Mouse (Mus musculus) gastrocnemius, postnatal 36 days (tissue): ENCODE data around the gene Ston2. TPM values are rescaled to one million over a fixed set of nuclear protein-coding genes. Genes with fewer than 3 reads are reported as not detected.
"Not testable (repeated sequence)": the region's sequence is repeated elsewhere in the genome, so short reads cannot be mapped to it uniquely, and the experiment has no call there.

Experiments
- DNase-seq, 2 experiments: peaks; one replicate each; pipeline ENCODE4 v3.0.0; 2022
- intact Hi-C: fragments of 180-260 bp; cut with DNase I; formaldehyde crosslinking; loops from one replicate; pipeline ENCODE4 v1.15.1; 2025
- total RNA-seq, 2 experiments: library from RNA; stranded (reverse); gene quantifications; 2 replicates each; pipeline ENCODE4 v1.2.3; 2021

The Ston2 gene
- total RNA-seq, 2 experiments from 2014 or later, result 42.5 to 46.6 TPM

DNA sequence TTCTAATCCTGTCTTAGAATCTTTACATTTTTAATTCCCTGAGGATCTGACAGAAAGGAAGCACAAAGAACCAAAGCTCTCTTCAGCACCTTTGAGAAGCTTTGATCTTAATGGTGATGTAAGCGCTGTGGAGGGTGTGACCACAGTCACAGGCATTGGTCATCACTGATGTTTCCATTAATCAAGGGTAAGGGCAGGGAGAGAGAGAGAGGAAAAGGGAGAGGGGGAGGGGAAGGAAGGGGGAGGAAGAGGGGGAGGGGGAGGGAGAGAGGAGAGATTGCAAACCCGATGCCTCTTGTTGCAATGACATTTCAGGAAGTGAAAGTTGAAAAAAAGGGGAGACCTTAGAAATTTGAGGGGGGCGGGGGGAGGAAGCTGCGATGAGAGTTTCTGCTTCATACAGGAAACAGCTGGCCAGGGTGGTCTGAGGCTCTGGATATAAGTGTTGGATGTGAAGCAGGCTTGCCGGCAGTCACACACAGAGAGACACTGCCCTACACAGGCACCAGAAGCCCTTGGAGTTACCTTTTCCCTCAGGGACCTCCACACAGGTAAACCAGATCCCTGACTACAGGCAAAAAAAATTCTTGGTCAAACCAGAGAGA is 31.5 kb downstream of the Ston2 start:
- DNase-seq, result no peak
- intact Hi-C loops, result no loop called here

DNA sequence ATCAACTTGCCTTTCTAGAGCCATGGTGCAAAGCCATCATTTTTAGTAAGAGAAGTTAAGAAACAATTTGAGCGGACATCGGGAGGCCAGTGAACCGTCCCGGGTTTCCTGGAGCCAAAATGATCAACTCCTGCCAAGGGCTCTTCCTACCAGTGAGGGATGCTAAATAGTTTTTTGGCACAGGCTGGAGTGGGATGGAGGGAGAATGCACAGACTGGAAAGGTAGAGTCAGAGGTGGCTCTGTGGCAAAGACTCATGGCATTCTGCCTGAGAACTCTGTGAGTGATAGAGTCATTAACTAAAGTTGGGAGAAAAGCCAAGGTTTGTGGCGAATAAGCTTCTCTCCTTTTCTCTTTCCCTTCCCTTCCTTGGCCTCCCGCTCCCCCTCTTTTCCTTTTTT is 33.6 kb downstream of the Ston2 start:
- intact Hi-C loops, result no loop called here

DNA sequence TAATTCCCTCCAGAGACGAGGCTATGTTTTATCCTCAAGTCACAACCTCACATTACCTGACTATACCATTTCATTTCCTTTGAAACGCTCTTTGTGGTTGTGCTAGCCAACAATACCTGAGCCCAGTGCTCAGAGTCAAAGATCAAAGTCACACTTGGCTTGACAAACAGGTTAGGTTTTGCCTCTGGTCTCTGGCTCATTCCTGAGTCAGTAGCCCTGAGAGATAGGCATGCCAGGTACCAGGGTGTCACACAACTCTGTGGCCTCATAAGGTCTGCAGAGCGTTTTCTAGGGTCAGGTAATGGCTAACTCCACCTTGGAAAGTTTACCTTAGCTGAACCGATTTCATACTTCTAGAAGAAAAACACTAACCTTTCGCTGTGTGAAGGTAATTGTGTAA is 35.5 kb downstream of the Ston2 start:
- intact Hi-C loops, result no loop called here

More for the DNA sequence above, 33.6 kb downstream of the Ston2 start:
- no peak for DNase-seq

DNA sequence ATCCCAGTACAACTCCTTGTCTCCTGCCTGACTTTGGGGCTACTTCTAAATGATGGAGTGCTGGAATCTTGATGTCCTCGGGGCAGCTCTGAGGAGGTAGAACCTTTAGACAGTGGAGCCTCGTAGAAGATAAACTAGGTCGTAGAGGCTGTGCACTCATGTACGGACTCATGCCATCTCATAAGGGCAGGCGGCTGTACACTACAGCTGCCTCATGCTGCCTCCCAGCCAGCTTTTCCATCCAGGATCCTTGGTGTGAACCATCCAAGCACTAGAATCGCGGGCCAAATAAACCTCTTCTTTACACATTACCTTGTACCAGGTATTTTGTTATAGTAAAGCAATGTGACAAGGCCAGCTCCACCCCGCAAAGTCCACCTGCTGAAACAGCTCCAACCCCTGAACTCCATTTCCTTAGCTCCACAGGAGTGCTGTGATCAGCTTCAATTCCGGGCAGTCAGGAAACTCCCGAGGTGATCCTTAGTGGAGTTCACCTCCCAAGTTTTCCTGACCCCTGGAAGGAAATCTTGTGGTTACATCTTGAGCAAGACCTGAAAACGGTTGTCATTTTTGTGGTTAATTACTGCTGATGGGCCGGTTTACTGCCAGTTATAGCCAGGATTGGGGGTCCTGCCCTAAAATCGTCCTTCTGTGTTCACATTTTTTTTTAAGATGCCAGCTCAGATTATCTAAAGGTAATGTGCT is 36.1 kb downstream of the Ston2 start:
- no peak for DNase-seq
- intact Hi-C loops, result no loop called here

More for the DNA sequence above, 35.5 kb downstream of the Ston2 start:
- no peak for DNase-seq

DNA sequence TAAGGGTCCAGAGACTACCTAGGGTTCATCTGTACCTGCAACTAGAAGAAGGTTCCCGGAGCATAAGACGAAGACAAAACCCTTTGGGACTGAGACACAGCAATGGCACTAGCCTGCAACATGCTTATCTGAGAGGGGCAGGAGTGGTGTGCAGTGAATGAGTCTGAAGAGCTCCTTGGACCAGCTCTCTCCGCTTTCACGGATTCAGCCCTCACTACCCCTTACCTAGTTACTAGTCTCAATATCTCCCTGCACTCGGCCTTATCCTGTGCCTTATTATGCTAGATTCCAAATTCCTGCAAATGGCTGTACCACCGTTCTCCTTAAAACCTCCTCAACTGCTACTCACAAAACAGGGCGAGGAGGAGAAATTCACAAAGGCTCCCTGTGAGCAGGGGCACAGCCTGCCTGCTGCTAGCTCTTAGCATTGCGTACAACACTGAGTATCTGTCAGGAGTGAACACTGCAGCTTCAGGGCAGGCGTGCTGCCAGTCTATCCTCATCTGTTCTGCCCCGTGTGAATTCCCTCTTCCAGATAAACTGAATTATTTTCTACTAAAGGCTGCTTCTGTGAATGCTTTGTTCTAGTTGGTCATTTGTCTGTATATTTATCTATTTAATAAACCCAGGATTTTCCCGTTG is 38.5 kb downstream of the Ston2 start:
- intact Hi-C loops, result no loop called here
- DNase-seq, result no peak

DNA sequence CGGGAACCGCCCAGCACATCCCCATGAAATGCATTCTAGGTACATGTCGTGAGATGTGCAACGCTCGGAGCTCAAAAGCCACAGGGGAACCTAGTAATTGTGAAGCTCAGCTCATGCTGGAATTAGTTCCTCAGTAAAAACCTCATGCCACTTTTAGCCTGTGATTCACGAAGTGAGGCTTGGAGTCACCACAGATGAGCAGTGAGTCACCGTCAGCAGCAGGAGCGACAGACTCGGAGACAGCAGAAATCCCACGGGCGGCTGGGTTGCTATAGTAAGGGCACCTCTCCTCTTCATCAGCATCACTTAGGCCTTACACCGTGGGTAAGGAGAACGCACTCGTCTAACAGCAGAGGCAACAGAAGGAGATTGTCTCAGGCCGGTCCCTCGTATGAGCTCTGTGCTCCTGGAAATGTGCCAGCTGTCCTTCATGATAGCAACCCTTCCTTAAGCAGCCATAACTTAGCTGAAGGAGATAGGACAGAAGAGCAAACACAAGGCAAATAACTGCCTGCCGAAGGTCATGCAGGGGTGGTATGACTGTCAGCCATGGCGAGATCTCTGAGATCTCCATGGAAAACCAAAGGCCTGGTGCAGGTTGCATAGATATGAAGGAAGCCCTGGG is 39.8 kb downstream of the Ston2 start:
- intact Hi-C loops, result no loop called here
- no peak for DNase-seq

DNA sequence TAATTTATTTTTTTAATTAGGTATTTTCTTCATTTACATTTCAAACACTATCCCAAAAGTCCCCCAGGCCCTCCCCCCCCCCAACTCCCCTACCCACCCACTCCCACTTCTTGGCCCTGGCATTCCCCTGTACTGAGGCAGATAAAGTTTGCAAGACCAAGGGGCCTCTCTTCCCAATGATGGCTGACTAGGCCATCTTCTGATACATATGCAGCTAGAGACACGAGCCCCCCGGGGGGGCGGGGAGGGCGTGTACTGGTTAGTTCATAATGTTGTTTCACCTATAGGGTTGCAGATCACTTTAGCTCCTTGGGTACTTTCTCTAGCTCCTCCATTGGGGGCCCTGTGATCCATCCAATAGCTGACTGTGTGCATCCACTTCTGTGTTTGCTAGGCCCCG is 41.3 kb downstream of the Ston2 start:
- intact Hi-C loops, DNase-seq: not testable (repeated sequence)

DNA sequence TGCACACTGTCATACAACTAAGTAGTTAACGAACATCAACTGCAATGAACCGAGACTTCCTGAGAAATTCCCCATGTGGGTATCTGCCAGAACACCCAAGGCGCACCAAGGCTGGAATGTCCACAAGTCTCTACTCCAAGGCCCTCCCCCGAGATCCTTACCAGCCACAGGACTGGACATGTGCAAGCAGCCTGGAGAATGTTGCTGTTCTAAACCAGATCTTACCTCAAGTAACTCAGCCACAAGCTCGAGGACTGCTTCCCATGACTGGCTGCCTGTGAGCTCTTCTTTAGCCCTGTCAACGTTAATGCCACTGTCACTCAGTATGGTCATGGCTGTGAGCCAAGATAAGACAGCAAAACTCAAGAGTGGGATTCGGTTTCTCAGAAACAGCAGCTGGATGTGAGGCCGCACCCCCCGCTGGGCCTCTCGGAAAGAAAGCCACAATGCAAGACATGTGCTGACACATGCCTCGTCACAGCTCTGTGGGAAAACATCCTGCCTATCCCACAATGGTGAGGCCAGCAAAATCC is 42.4 kb downstream of the Ston2 start:
- intact Hi-C loops, result no loop called here
- DNase-seq, result no peak

DNA sequence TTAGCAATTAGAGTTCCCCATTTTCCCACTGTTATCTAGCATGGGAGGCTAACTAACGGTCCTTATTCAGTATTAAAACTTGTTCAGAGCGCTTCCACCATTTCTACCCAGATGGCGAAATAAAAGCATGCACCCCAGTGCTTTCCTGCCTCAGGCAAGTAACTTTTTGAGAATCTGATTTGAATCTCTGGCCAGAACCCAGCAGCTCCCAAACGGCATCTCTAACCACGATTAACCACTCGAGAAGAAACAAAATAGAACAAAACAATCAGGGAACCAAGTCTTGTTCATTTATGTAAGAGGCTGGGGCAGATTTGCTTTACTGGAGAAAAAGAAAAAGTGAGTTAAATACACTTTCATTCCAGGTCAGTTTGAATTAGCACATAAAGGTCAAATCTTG is 44.1 kb downstream of the Ston2 start:
- intact Hi-C loops, result no loop called here

DNA sequence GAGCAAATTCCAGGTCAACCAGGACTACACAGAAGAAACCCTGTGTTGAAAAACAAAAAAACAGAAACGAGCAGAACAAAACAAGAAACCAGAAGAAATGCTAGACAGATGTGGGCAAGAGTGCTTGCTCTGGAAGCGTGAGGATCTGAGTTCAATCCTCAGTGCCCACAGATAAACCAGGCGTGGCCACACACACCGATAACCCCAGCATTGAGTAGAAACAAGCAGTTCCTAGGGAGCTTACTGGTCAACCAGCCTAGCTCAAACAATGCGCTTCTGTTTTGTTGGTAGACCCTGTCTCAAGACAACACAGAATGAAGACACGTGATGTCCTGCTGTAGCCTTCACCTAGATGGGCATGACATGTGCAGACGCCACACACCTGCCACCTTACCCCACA is 45.3 kb downstream of the Ston2 start:
- DNase-seq, result no peak
- intact Hi-C loops, result no loop called here

More for the DNA sequence above, 44.1 kb downstream of the Ston2 start:
- no peak for DNase-seq

DNA sequence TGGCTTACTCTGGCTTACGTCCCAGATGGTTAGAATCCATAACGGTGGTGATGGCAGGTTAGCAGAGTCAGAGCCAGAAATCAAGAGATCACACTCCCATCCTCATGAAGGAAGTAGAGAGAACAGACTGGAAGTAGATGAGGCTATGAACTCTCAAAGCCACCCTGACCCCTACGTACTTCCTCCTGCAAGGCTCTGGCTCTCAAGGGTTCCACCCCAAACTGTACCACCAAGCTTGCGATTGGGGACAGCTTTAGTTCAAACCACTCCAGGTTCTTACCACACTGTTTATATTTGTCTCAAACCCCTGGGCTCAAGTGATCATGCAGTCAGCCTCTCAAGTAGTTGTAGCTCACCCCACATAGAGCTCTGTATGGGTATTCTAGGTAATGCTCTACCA is 49.8 kb downstream of the Ston2 start:
- intact Hi-C loops, result loop anchor here (5.0 kb wide), 1 partner anchor 44 kb away; no protein-coding TSS in a partner anchor
- no peak for DNase-seq

DNA sequence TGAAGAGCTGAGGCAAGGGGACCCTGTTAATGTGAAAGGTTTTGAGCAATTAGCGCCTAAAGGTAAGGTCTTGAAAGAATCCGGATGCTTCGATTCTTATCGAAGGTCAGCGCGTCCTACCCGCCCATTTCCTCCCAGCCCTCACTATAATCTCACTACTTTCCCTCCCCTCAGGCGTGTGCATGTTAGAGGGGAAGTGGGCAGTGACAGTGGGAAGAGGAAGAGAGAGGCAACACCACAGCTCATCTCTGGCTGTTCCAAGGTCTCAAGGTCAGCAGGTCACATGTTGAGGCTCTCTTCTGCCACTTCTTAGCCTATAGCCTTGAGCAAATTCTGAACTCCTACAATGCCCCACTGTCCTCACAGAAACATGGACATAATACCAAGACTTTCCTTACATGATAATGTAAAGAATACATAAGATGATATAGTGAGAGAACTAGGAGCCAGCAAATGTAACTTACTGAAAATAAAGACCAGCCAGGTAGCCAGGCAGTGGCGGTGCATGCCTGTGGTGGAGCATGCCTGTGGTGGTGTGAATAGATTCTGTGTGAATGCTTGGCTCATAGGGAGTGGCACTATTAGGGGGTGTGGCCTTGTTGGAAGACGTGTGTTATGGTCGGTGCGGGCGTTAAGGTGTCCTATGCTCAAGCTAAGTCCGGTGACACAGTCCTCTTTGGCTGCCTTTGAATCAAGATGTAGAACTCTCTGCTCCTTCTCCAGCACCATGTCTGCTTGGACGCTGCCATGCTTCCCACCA is 51.8 kb downstream of the Ston2 start:
- DNase-seq, result no peak
- intact Hi-C loops, result loop anchor here (5.0 kb wide), 1 partner anchor 46 kb away; no protein-coding TSS in a partner anchor

DNA sequence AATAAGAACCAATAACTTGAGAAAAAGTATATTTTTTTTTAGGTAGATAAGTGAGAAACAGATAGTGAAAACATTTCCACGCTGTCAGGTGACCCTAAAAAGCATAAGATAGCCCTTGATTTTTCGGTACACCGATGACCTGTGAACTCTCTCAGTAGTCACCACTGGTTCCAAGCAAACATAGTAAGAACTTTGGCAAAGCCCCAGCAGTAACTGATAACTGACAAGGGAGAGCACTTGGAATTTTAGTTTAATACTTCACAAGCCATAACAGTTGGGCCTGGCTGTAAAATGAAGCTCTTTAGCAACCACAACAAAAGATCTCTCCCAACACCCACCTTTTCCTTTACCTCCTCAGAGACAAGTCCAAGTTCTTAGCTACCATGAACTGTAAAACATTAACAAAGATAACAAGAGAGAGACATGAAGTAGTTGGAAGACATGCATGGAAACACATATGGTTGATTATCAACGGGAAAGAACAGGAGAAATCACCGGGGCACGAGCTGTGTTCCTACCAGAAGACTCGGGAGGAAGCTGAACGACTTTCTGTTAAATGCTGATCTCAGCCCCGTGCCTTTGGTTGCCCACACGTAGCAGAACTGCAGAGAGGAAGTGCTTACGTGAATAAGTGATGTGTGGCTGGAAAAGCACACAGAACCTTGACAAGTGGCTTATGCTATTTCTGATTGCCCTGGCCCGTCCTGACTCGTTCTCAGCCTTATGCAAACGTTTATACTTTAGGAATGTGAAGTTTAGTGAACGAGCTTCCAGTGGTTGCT is 53.8 kb downstream of the Ston2 start:
- intact Hi-C loops, result loop anchor here (5.0 kb wide), 1 partner anchor 48 kb away; no protein-coding TSS in a partner anchor

DNA sequence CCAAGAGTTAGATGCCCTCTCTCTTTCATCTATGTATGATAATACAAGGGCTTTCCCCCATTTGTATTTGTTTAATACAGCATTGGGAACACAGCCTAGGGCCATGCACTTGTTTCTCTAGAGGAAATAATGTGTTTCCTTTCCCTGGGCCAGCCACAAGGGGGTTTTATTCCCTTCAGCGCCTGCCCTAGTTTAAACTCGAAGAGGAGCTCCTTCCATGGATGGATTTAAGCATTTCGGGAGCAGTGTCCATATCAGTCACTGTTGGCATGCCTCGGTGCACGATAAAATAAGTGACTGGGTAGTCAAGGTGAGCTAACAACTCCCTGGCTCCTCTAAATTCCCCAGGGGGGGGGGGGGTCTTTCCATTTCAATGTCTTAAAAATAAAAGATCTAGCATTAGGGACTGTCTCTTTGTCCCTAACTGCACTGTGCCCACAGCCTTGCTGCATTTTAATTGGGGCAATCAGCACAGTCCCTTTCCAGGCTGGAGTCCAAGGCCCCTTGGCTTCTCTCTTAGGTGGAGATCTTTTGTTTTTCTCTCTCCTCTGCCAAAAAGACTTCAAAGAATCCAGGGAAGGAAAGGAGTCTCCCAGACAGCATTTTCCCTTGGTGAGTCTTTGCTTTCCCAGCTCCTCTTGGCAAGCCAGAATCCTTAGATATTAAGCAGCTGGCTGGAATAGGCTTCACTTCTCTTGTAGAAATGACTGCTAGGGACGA is 55.3 kb downstream of the Ston2 start:
- DNase-seq, result no peak
- intact Hi-C loops, result no loop called here

More for the DNA sequence above, 53.8 kb downstream of the Ston2 start:
- DNase-seq, result no peak

DNA sequence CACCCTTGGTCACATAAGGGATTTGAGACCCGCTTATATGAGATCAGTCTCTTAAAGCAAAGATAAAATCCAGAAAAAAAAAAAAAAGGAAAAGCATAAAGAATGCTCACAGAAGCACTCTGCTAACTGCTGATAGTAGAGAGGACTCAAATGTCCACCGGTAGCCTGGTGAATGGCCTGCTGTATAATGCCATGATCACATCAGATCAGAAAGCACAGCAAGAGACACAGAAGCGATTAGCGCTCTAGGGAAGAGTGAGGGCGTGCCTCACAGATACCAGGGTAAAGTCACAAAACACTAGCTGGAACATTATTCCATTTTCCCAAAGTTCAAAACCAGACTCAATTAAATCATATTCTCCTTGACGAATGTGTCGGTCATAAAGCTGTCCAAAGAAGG is 62.0 kb downstream of the Ston2 start:
- DNase-seq, result no peak
- intact Hi-C loops, result no loop called here

DNA sequence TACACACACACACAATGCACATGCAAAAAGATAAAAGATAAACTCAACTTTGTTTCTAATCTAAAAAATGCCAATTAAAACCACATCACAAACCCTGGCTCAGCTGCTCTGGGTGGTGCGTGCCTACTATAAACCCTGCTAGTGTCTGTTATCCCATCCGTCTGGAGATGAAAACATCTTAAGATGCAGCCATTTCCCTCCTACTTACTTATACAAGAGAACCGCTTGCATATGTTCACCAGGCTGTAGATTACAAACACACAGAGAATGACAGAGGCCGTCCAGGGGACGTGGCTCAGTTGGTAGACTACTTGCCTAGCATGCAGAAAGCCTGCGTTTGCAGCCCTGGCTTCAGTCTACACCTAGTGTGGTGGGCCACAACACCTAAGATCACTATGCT is 64.3 kb downstream of the Ston2 start:
- intact Hi-C loops, result no loop called here
- DNase-seq, result no peak

DNA sequence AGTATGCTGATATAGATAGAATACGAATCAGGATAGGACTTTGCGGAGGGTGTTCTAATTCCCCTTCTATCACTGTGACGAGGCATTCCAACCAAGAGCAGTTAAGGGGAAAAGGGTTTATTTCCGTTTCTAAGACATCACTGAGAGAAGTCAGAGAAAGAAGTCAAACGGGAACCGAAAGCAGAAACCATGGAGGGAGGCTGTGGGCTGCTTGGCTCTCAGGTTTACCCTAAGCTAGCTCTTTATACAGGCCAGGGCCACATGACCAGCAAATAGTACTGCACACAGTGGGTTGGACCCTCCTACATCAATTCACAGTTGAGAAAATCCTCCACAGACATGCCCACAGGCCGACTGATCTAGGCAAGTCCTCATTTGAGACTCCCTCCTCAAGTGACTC is 69.1 kb downstream of the Ston2 start:
- intact Hi-C loops, result no loop called here
- no peak for DNase-seq

DNA sequence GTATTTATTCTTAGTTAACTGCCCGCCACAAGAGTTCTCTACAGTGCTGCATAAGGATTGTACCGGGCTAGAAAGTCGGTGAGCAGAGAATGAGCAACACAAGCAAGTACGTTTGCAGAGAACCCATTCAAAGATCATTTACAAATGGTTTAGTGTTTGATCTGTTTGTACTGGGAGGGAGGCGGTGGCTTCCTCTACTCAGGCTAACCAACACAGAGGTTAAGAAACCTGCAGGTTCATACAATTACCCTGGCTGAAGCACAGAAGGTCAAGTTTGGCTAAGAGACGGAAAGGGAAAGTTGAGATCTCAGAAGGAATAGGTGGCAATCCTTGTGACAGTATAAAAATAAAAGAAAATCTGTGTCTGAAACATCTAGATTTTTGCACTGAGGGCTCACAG is 72.5 kb downstream of the Ston2 start:
- no peak for DNase-seq
- intact Hi-C loops, result no loop called here

DNA sequence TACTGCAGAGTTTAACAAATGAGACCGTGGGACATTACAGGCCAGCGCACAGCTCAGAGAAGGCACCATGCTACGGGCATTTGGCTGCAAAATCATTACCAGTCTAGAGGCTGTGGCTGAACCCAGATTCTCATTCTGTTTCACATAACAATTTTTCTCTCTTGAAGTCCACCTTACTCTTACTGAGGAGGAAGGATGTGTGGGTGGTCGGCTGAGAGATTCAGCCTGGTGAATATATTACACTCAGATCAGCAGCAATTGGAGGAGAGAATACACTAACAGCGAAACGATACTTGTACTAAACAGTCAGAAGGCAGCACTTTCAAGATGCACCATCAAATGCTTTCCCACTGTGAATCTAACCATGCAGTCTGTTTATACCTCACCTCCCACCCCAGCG is 74.8 kb downstream of the Ston2 start:
- no peak for DNase-seq
- intact Hi-C loops, result no loop called here
